Mouse (Mus musculus) layer of hippocampus, adult 9-11 months (tissue): ENCODE measurements at regions not wholly inside any gene's neighbourhood (a gene's known extent, or its start where the extent isn't known, plus 50 kb on each side); places are given as distances from the start of the nearest gene placed in this dataset.

Source experiments
- DNase-seq: peaks from one replicate; pipeline ENCODE4 v3.0.0; 2022

- DNase-seq, result no peak
Observed at GRCm38 (mm10) chrX:142554161-142554560, 127.0 kb upstream of the Tmem164 start.

GRCm38 (mm10) chrX:142557496-142557895 is 123.7 kb upstream of the Tmem164 start:
- DNase-seq, result no peak

- DNase-seq, result no peak
Observed at GRCm38 (mm10) chrX:142560209-142560912, 120.8 kb upstream of the Tmem164 start.

- DNase-seq, result no peak
Observed at GRCm38 (mm10) chrX:142561788-142562187, 119.4 kb upstream of the Tmem164 start.

- DNase-seq, result no peak
Observed at GRCm38 (mm10) chrX:142564186-142564585, 117.0 kb upstream of the Tmem164 start.

GRCm38 (mm10) chrX:142571772-142572171 is 109.4 kb upstream of the Tmem164 start:
- DNase-seq, result no peak

GRCm38 (mm10) chrX:142574022-142574421 is 107.2 kb upstream of the Tmem164 start:
- no peak for DNase-seq

GRCm38 (mm10) chrX:142574945-142575710 is 106.1 kb upstream of the Tmem164 start:
- no peak for DNase-seq

GRCm38 (mm10) chrX:142576127-142576526 is 105.1 kb upstream of the Tmem164 start:
- DNase-seq, result peak; percentile 6

- DNase-seq, result no peak
Observed at GRCm38 (mm10) chrX:142577449-142578081, 103.6 kb upstream of the Tmem164 start.

GRCm38 (mm10) chrX:142585281-142585680 is 95.9 kb upstream of the Tmem164 start:
- DNase-seq, result no peak

- no peak for DNase-seq
Observed at GRCm38 (mm10) chrX:142599377-142599776, 81.8 kb upstream of the Tmem164 start.

GRCm38 (mm10) chrX:142600782-142601181 is 80.4 kb upstream of the Tmem164 start:
- DNase-seq, result no peak

GRCm38 (mm10) chrX:142605088-142605487 is 76.1 kb upstream of the Tmem164 start:
- no peak for DNase-seq

GRCm38 (mm10) chrX:142606595-142607205 is 74.5 kb upstream of the Tmem164 start:
- DNase-seq, result peak; percentile 1

GRCm38 (mm10) chrX:142616189-142616872 is 64.9 kb upstream of the Tmem164 start:
- no peak for DNase-seq

- no peak for DNase-seq
Observed at GRCm38 (mm10) chrX:142618389-142618788, 62.8 kb upstream of the Tmem164 start.

GRCm38 (mm10) chrX:142623359-142623758 is 57.8 kb upstream of the Tmem164 start:
- no peak for DNase-seq

GRCm38 (mm10) chrX:142623882-142624281 is 57.3 kb upstream of the Tmem164 start:
- no peak for DNase-seq
